Mouse (Mus musculus): ENCODE measurements around the gene Mpz. TPM values are rescaled to one million over a fixed set of nuclear protein-coding genes. Genes with fewer than 3 reads are reported as not detected.

Mpz gene
- total and polyA plus RNA-seq, 2 experiments from 2014 or later, result 0.05 to 1.6 TPM

DNA sequence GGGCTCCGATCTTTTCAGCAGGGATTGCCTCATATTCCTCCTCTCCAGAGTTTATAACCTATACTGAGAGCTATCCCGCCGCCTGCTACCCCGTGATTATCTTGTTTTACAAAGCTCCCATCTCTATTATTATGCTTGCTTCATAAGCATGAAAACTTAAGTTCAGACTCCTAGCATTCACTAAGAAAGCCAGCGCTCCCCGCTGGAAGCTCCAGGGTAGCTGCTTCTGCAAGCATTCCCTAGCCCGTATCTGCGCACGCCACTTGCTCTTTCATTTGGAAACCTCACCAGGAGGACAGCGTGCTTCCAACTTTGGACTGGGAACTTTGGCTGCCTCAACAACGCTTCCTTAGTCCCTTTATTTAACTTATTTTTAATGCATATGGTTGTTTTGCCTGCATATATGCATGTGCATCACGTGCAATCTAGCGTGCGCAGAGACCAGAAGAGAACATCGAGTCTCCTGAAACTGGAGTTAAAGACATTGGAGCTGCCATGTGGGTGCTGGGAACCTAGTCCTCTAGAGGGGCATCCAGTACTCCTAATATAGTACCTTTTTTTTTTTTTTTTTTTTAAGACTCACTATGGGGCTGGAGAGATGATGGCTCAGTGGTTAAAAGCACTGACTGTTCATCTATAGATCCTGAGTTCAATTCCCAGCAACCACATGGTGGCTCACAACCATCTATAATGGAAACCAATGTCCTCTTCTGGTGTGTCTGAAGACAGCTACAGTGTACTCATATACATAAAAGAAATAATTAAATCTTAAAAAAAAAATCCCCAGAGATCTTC, 38.5 kb upstream of the Mpz start:
- peak overlapping the region; percentile 78 for H3K27ac ChIP-seq (ENCODE audit: low read depth)
- no peaks in the 10 kb centered on the region for H3K9me3 ChIP-seq (replicated peaks; ENCODE audit: control insufficient read depth, low read length)
- peak overlapping the region; percentile 59 for H3K4me2 ChIP-seq (ENCODE audit: low read depth, low read length)
- peak overlapping the region; percentile 50 for H3K9ac ChIP-seq (replicated peaks; ENCODE audit: low read depth, low read length)
- ATAC-seq (ENCODE audit: insufficient read depth, low read depth) (no peak), DNase-seq (ENCODE audit: low spot score) (peak; percentile 54)
- H3K4me1 ChIP-seq (ENCODE audit: control insufficient read depth, insufficient read depth), result peaks cover 6% of the 10 kb centered on the region; the same call in 1 of the 2 replicates
- H3K4me3 ChIP-seq (ENCODE audit: low read depth, low read length), result peak overlapping the region; percentile 64
- WGBS, result 4% methylated on average over 15 of the region's 15 CpGs
- H3K36me3 ChIP-seq (replicated peaks; ENCODE audit: control insufficient read depth, insufficient read depth, low read length), result no peaks in the 10 kb centered on the region
- TF ChIP-seq CTCF (IDR thresholded peaks at IDR 0.05; ENCODE audit: low read depth), result no peak
- no peak for TF ChIP-seq EP300 (IDR thresholded peaks at IDR 0.05; ENCODE audit: low read depth)
- H3K27me3 ChIP-seq (ENCODE audit: control insufficient read depth, insufficient read depth, low read length), result no peaks in the 10 kb centered on the region

GRCm38 (mm10) chr1:171112986-171113385, 37.5 kb upstream of the Mpz start:
- Histone ChIP-seq H3K4me2 (ENCODE audit: low read depth, low read length) (peak overlapping the region; percentile 59), H3K27ac (ENCODE audit: low read depth) (no peak overlapping the region)
- DNase-seq (ENCODE audit: low spot score), result no peak

DNA sequence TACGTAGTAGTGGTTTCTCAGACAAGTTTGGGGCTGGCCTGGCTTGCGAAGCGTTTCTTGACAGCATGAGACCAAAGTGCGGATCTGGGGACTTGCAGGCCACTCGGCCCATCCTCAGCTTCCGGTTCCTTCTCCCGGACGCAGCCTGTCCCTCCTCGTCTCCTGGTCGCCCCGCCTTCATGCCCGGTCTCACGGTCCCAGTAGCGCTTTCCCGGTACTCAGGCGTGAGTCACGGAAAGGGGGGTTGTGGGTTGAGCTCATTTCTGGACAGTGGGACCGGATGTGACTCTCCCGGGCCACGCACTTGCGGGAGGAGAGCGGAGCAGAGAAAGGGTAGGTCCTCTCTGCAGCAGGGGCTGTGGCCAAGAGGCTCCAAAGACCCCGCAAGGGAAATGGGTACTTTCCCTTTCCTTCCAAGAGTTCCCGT, 36.6 kb upstream of the Mpz start, which contains the start of gene Cfap126:
Cfap126 (plus strand) TSS at position 46 of the 427 bp plus-strand sequence.
- TF ChIP-seq EP300 (IDR thresholded peaks at IDR 0.05; ENCODE audit: low read depth) (no peak; the same call in 1 of the 2 replicates), CTCF (IDR thresholded peaks at IDR 0.05; ENCODE audit: low read depth) (no peak)
- DNase-seq (ENCODE audit: low spot score), result peak; percentile 93
- Histone ChIP-seq H3K27me3 (ENCODE audit: control insufficient read depth, insufficient read depth, low read length) (no peaks in the 10 kb centered on the region), H3K9me3 (replicated peaks; ENCODE audit: control insufficient read depth, low read length) (no peaks in the 10 kb centered on the region), H3K36me3 (replicated peaks; ENCODE audit: control insufficient read depth, insufficient read depth, low read length) (no peaks in the 10 kb centered on the region), H3K4me2 (ENCODE audit: low read depth, low read length) (peak within 1 kb of the TSS; percentile 59), H3K27ac (ENCODE audit: low read depth) (peak within 1 kb of the TSS; percentile 84), H3K9ac (replicated peaks; ENCODE audit: low read depth, low read length) (peak within 1 kb of the TSS; percentile 43), H3K4me3 (ENCODE audit: low read depth, low read length) (peak within 1 kb of the TSS; percentile 47), H3K4me1 (ENCODE audit: control insufficient read depth, insufficient read depth) (peaks cover 6% of the 10 kb centered on the region; the same call in 1 of the 2 replicates)
- WGBS, result under 1% methylated on average over 23 of the region's 24 CpGs
- ATAC-seq (ENCODE audit: insufficient read depth, low read depth), result peak; percentile 78

More at GRCm38 (mm10) chr1:171112986-171113385, 37.5 kb upstream of the Mpz start:
- Histone ChIP-seq H3K9me3 (replicated peaks; ENCODE audit: control insufficient read depth, low read length) (no peaks in the 10 kb centered on the region), H3K36me3 (replicated peaks; ENCODE audit: control insufficient read depth, insufficient read depth, low read length) (no peaks in the 10 kb centered on the region), H3K27me3 (ENCODE audit: control insufficient read depth, insufficient read depth, low read length) (no peaks in the 10 kb centered on the region), H3K4me1 (ENCODE audit: control insufficient read depth, insufficient read depth) (peaks cover 6% of the 10 kb centered on the region; the same call in 1 of the 2 replicates), H3K9ac (replicated peaks; ENCODE audit: low read depth, low read length) (no peak overlapping the region), H3K4me3 (ENCODE audit: low read depth, low read length) (no peak overlapping the region)
- WGBS, result 77% methylated on average over 4 of the region's 4 CpGs
- TF ChIP-seq CTCF (IDR thresholded peaks at IDR 0.05; ENCODE audit: low read depth) (no peak), EP300 (IDR thresholded peaks at IDR 0.05; ENCODE audit: low read depth) (no peak)
- no peak for ATAC-seq (ENCODE audit: insufficient read depth, low read depth)

- H3K4me3 ChIP-seq (ENCODE audit: low read depth, low read length), result no peak overlapping the region
- DNase-seq (ENCODE audit: low spot score) (no peak), ATAC-seq (ENCODE audit: insufficient read depth, low read depth) (no peak)
- WGBS, result 33% methylated on average over 4 of the region's 4 CpGs
- H3K9me3 ChIP-seq (replicated peaks; ENCODE audit: control insufficient read depth, low read length), result no peaks in the 10 kb centered on the region
- no peak overlapping the region for H3K27ac ChIP-seq (ENCODE audit: low read depth)
- H3K36me3 ChIP-seq (replicated peaks; ENCODE audit: control insufficient read depth, insufficient read depth, low read length), result no peaks in the 10 kb centered on the region
- no peak for TF ChIP-seq EP300 (IDR thresholded peaks at IDR 0.05; ENCODE audit: low read depth)
- no peak for TF ChIP-seq CTCF (IDR thresholded peaks at IDR 0.05; ENCODE audit: low read depth)
- H3K4me2 ChIP-seq (ENCODE audit: low read depth, low read length), result no peak overlapping the region
- no peaks in the 10 kb centered on the region for H3K27me3 ChIP-seq (ENCODE audit: control insufficient read depth, insufficient read depth, low read length)
- H3K4me1 ChIP-seq (ENCODE audit: control insufficient read depth, insufficient read depth), result peaks cover 9% of the 10 kb centered on the region; the same call in 1 of the 2 replicates
- no peak overlapping the region for H3K9ac ChIP-seq (replicated peaks; ENCODE audit: low read depth, low read length)
These were observed 34.2 kb upstream of the Mpz start for GRCm38 (mm10) chr1:171116280-171116679.

DNA sequence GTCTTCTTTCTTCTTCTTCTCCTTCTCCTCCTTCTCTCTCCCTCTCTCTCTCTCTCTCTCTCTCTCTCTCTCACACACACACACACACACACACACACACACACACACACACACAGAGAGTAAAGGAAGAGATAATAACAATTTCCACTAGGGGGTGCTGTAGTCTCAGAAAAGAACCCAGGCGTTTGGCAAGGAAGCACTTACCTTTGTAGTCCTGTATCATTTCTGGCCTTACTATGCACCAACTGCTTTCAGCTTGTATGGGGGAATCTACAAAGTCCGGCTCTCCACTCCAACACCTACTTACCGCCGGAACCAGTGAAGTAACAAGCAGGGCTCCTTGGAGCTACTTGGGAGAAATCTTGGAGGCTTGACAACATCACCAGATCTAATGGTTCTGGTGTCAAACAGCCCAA, 32.2 kb upstream of the Mpz start:
- Histone ChIP-seq H3K27me3 (ENCODE audit: control insufficient read depth, insufficient read depth, low read length) (no peaks in the 10 kb centered on the region), H3K4me2 (ENCODE audit: low read depth, low read length) (no peak overlapping the region), H3K4me3 (ENCODE audit: low read depth, low read length) (no peak overlapping the region), H3K9ac (replicated peaks; ENCODE audit: low read depth, low read length) (no peak overlapping the region), H3K36me3 (replicated peaks; ENCODE audit: control insufficient read depth, insufficient read depth, low read length) (no peaks in the 10 kb centered on the region), H3K9me3 (replicated peaks; ENCODE audit: control insufficient read depth, low read length) (no peaks in the 10 kb centered on the region), H3K4me1 (ENCODE audit: control insufficient read depth, insufficient read depth) (peaks cover 9% of the 10 kb centered on the region; the same call in 1 of the 2 replicates), H3K27ac (ENCODE audit: low read depth) (no peak overlapping the region)
- DNase-seq (ENCODE audit: low spot score), result peak; percentile 50
- TF ChIP-seq CTCF (IDR thresholded peaks at IDR 0.05; ENCODE audit: low read depth) (peak; percentile 68), EP300 (IDR thresholded peaks at IDR 0.05; ENCODE audit: low read depth) (no peak)
- 0 out of 2 replicates have a peak, but pooled peaks have one; percentile 21 for ATAC-seq (ENCODE audit: insufficient read depth, low read depth)
- 7% methylated on average over 4 of the region's 4 CpGs for WGBS

All from heart, postnatal 0 days (tissue).